Mouse (Mus musculus): Measurements from ENCODE around the gene Itch.
"Not testable (repeated sequence)": the region's sequence is repeated elsewhere in the genome, so short reads cannot be mapped to it uniquely, and the experiment has no call there.

Itch gene

DNA sequence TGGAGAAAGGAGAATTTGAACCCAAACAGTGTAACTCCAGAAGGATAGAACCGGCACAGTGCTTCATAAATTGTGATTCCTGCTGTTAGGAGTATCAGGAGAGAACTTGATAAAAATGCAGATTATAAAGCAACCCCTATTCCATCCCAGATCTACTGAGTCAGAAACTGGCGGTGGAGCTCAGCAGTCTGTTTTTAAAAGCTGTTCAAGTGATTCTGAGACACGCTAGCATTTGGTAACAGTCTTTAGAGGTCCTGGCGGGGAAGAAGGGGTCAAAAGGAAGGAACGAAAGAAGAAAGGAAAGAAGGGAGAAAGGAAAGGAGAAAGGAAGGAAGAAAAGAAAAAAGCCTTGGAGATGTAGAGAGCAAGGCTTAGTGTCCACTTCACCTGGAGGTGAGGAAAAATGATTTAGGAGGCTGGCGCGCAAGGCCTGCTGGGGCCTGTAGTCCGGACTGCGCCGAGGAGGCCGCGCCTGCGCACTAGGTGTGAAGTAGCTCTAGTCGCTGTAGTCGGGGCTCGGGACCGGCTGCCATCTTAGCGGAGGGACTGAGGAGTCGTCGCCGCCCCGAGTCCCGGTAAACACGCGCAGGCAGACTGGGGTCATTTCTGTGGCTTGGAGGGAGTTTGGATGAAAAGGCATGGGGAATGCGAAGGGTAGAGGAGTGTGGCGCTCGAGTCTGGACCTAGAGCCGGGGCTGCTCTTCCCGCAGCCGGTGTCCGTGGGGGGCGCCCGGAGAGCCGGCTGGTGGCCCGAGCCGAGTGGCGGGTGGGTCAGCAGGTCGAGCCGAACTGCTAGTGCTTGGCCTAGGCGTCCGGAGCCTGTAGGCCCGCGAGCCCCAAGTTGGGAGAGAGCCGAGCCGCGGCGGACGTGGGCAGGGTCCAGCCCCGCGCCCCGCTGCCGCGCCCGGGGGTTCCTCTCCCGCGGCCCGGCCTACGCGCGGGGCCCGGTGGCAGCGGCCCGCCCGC is at the start of gene Itch:
TSS of gene Itch (plus strand) at position 499 of the 966 bp plus-strand sequence.
- peak; percentile 95 for DNase-seq (ENCODE audit: low read depth, low spot score)

DNA sequence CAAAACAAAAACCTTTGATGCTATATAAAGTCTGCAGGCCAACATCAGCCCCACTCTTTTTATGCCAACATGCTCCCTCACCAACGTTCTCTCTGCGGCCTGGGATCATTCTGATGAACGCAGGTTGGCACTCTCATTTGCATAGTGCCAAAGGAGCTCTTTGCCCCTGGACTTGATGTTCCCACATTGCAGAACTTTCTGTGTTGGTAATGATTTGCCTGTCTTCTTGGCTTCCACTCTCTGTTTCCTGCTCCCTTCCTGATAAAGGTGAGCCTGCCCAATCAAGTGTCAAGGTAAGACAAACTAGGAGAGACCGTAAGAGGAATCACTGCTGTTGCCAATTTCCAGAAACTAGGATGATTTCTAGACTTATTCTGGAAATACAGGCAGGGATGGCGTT is 48.8 kb upstream of the Itch start:
- DNase-seq (ENCODE audit: low read depth, low spot score), result no peak

DNA sequence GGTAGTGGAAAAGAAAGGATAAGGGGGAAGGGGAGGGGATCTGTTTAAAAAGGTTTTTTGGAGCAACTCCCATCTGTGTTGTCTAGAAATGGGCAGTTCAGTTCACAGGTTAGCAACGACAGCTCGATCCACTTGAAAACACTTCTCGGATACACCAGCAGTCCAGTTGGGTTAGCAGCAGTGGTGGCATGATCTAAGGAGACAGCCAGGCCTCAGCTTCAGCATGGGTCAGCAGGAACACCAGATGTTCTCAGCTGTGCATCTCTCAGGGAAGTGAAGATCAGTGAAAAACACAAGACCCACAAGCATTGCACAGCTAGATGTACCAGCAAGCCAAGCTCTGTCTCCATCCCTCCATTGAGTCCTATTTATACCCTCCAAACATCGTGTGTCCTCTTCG is 47.0 kb upstream of the Itch start:
- no peak for DNase-seq (ENCODE audit: low read depth, low spot score)

DNA sequence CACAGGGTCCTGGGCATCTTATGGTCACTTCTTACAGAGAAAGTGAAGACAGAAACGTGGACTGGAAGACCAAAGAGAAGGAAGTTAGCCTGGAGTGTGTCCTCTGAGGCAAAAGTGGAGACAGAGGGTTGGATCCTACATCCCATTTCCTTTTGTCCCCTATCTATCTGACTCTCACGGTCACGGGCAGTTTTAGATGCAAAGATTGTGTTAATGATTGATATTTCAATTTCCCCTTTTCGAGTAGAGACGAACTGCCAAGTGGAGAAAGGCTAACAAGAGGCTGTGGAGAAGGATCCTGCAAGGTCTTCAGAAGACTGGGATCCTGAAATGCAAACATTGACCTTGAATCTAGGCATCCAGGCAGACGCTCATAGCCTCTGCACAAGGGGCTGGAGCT is 45.0 kb upstream of the Itch start:
- no peak for DNase-seq (ENCODE audit: low read depth, low spot score)

DNA sequence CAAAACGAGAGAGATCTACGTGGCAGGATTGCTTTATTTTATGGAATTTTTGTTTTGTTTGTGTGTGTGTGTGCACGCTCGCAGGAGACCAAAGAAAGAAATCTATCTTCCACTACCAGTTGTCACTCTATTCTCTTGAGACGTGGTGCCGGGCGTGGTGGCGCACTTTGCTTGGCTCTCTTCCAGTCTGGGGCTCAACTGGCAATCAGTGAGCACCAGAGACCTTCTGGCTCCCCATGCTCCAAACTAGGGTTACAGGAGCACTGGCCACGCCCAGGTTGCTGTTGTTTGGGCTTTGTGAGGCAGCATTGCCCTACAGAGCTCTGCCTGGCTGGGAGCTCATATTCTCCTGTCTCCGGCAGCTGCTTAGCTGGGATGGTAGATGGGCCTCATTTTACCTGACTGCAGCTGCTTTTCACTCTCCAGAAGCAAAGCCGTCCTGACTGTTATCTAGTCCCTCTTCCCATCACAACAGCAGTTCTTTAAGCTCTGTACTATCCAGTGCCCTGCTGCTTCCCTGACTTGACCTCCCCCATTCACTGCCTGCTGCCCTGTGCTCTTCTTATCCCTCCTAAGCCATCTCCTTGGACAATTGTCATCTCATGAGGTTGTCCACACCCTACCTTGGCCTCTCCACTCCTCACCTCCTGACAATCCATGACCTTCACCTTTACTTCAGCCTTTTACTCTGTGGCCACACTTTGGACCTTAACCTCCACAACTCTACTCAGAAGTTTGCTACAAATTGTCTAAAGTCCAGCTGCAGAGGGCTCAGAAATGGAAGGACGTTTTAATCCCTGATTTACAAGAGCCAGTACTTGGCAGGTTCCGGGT is 42.2 kb upstream of the Itch start:
- DNase-seq (ENCODE audit: low read depth, low spot score), result no peak

DNA sequence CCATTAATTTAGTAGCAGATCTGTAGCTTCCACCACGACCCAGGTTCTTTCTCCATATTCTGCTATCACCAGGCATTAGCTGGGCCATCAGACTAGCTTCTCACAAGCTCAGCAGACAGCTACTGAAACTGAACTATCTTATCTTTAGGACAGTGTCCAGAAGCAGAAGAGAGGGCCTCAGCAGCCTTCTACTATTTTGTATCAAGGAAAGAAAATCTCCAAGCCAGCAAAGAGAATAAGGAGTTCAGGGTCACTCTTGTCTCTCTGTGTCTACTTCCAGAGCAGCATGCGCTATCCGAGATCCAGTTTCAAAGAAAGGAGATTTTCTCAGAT is 41.6 kb upstream of the Itch start:
- DNase-seq (ENCODE audit: low read depth, low spot score), result no peak

DNA sequence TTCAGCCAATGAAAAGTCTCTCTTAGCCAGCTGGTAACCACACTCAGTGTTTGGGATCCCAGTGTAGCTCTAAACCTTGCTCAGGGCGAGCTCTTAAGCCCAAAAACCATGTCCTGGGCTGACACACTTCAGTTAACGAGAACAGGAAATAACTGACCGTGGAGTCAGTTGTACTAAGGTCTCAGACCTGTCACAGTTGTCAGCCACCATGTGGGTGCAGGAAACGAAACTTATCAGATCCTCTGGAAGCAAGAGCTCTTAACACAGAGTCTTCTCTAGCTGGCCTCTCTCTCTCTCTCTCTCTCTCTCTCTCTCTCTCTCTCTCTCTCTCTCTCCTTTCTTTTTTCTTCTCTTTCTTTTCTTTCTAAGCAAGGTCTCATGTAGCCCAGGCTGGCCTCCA is 39.9 kb upstream of the Itch start:
- DNase-seq (ENCODE audit: low read depth, low spot score), result no peak

DNA sequence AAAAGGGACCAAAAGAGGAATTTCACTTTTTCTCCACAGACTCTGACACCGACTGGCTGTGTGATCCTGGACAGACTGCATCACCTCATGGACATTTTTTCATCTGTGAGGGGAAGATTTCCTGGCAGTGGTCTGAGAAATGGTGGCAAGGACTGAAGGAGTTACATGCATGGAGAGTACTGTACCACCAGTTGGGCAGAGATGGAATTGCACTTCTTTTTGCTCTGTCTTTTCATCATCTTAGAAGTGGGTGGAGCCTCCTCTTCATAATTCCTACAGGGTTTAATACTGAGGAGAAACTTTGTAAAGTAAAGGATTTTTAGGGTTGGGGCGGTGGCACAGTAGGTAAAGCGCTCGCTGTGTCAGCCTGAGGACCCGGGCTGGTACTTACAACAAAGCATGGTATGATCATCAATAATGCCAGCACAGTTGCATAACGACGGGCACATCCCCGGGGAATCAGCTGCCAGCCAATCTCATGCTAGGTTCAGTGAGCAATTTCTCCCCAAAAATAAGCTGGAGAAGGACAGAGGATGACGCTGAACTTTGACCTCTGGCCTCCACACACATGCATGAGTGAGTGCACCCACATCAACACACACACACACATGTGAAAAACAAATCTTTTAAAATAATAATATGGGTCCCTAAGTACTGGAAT is 34.5 kb upstream of the Itch start:
- DNase-seq (ENCODE audit: low read depth, low spot score), result no peak

DNA sequence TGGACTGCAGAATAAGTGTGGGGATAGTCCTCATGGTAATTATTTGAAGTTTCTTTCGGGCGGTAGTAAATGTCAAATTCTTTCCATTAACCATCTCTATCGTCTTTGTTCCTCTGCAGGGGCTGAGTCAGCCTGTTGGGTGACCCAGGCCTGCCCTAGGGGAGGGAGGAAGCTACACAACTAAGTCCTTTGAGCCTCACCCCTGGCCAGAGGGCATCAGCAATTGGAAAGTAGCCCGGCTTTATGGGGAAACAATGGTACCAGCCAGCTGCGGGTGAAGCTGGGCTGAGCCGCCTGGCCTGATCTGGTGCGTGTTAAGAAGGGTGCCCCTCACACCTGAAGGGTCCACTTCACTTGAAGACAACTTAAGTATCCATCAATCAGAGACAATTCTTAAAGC is 33.9 kb upstream of the Itch start:
- DNase-seq (ENCODE audit: low read depth, low spot score), result no peak

DNA sequence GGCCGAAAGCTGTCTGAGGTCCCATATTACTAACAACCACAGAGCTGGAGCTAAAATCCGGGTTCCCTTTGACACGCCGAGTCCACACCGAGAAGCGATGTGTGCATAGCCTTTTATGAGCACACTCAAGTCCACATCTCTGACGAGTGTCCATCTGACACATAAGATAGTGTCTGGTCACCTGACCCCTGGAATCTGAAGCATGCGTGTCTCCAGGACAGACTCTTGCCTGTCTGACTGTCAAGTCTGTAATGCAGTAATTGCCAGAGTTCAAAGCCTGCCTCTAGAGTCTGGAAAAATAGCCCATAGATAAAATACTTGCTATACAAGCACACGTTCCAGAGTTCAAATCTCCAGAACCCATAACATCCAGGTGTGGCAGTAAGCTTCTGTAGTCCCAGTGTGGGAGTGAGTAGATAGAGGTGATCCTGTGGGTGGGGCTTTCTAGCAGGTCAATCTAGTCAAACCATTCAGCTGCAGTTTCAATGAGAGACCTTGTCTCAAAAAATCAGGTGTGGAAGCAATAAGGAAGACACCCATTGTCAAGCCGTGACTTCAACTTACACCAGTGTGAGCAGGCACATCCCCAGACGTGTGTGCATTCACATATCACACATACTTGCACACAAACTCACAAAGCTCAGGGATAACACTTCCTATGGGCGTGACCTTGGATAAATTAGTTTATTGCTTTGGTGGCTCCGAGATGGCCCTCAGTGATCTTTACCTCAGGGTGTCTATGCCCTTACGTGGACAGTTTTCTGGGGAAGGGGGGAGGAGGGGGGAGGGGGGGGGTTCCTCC is 33.1 kb upstream of the Itch start:
- no peak for DNase-seq (ENCODE audit: low read depth, low spot score)

DNA sequence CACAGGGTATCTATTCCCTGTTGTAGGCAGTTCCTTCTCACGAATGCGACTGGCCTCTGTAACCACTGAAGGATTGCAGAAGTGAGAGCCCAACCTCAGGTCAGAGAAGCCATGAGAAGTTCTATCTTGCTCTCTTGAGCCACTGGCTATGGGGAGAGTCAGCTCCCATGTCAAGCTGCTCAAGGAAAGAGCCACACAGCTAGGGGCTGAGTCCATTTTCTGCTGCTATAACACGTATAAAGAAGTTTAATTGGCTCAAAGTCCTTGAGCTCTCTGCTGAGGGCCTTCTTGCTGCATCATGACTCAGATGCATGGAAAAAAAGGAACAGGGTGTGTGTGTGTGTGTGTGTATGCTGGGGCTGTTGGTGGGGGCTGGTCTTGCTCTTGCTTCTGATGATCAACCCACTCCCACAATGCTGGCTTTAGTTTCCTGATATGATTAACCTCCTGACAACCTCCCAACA is 32.5 kb upstream of the Itch start:
- DNase-seq (ENCODE audit: low read depth, low spot score), result no peak

DNA sequence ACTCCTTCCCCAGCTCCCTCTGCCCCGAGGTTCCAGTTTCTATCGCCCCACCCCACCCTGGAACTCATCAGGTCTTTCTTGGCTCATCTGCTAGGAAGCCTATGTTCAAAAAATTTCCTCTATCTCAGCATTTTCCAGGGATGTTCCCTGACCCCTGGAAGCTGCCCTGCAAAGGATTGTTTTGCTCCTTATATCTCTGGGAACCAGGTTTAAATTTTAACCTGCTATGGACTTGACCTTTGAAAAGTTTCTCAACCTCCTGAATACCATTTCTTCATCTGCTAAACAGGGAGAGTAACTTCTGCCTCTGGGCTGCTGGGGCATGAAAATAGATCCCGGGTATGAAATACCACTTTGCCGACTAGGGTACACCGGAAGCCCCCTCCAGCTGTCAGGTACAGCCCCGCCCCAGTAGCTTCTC is 31.5 kb upstream of the Itch start:
- DNase-seq (ENCODE audit: low read depth, low spot score), result no peak

DNA sequence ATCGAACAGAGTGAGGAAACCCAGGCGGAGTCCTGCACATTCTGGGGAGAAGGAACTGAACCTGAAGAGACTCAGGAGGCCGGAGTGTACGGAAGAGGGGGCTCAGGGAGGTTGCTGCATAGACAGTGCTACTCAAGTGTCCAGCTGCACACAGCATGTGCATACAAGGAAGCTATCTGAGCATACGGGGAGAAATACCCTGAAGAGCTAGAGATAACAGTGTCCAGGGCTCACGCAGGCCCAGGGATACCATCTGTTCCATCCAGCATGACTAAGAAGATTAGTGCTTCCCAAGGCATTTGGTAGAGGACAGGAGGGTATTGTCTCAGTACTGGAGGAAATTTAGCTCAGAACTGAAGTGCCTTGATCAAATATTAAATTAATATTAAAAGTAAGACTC is 29.7 kb upstream of the Itch start:
- DNase-seq (ENCODE audit: low read depth, low spot score), result no peak

DNA sequence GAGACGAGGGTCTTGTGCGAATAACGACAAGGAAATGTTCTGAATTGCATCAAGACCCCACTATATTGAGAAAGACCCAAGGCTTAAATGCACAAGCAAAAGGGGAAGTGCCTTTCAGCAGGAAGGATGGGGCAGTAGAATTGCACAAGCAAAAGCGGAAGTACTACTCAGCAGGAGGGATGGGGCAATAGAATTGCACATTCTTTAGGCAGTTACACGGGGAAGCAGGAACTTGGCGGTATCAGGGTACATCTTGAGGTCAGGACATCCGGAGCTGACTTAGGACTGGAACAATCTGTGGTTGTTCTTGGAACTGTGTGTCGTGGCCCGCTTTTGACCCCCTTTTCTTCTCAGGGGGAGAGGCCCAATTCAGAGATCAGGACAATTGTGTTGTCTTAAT is 26.0 kb upstream of the Itch start:
- not testable (repeated sequence) for DNase-seq (ENCODE audit: low read depth, low spot score)

DNA sequence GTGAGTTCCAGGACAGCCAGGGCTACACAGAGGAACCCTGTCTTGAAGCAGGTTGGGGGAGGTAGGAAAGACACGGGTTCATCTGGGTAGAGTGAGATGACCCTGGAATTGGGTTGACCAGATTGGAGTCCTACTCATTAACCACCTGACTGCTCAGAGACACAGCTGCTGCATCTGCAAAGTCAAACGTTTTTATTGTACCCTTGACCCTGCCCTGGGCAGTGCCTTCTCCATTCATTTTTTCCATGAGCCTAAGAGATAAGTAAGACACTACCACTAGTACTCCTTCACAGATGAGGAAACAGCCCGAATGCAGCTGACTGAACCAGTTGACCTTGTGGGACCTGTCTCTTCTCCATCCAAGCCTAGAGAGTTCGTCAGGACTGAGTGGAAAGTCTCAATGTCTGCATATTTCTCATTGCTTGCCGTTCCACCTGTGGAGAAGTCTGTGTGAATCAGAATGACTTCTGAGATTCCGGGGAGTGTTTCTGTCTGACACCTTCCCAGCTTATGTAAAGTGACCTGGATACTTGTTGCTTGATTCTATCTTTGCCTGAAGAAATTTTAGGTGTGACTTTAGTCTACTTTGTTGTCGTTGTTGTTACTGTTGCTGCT is 18.0 kb upstream of the Itch start:
- DNase-seq (ENCODE audit: low read depth, low spot score), result no peak

DNA sequence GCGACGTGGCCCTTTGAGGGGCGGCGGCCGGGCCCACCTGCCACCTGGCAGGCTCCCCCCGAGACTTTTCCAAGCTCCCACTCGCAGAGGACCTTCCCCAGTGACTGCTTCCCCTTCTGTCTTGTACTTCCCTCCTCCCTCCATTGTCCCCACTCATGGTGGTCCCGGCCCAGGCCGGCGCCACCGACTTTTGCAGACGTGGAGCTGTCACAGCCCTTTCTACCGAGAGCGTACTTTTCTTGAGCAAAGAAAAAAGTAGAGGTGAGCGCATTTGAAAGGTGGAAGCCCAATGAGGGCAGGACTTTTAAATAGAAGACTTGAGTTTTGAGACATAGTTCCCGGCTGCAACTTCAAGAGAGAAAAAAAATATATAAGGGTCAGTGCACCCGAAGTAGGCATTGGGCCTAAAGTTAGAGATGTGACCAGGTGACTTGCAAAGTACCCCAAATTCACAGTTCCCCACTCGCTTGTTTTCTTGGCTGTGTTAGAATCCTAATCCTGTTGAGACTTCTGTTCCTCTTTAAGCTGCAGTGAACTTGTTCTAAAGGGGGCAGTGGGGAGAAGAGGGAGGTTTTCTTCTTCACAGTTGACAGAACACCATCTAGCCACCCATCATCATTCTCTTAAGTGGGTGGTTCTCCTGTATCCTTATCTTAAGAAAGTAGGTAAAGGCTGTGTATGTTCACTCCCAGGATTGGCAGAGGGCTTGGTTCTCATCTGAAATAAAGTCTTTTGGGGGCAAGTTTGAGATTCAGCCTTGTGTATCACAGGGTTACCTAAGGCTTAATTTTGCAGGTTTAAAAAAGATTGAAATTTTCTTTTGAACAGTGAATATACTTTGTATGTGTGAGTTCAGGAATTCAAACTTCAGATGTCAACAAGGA is 910 bp downstream of the Itch start:
- no peak for DNase-seq (ENCODE audit: low read depth, low spot score)

DNA sequence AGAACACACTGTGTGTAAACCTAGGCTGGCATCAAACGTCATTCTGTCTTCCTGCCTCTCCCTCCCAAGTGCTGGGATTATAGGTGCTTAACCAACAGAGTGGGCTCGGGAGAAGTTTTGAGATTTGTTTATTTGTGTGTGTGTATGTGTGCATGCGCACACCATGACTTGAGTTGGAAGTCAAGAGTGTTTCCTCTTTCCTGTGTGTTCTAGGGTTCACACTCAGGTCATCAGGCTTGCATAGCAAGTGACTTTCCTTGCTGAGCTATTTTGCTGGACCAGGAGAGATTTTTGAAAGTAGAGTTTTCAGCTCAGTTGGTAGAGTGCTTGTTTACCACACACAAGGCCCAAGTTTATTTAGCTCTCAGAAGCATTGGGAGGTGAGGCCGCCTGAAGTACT is 1.8 kb downstream of the Itch start:
- no peak for DNase-seq (ENCODE audit: low read depth, low spot score)

DNA sequence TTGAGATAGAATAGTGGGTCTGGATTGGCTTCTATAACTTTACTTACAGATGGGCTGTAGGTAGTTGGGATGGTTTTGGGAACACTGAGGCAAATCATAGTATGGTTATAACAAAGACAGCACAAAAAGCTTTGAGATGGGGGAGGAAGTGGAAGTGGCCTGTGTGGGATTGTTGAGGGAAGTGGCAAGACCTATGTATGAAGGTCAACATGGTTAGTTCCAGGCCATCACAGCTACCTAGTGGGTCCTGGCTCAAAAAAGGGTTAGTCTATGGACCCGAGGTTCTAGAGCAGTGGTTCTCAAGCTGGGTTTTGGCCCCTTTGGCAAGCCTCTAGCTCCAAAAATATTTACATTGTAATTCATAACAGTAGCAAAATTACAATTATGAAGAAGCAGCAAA is 2.2 kb downstream of the Itch start:
- DNase-seq (ENCODE audit: low read depth, low spot score), result no peak

DNA sequence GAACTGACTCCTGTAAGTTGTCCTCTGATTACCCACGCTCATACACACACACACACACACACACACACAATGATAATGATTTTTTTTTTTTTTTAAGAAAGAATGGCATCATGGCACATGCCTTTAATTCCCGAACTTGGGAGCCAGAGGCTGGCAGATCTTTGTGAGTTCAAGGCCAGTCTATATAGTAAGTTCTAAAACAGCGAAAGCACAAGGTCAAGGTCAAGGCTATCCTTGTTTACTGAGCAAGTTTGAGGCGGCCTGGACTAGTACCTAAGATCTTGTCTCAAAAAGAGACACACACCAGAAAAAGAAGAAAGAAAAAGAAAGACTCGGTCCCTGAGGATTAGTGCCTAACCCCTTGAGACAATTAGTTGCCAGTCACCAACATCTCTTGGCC is 7.7 kb downstream of the Itch start:
- no peak for DNase-seq (ENCODE audit: low read depth, low spot score)

DNA sequence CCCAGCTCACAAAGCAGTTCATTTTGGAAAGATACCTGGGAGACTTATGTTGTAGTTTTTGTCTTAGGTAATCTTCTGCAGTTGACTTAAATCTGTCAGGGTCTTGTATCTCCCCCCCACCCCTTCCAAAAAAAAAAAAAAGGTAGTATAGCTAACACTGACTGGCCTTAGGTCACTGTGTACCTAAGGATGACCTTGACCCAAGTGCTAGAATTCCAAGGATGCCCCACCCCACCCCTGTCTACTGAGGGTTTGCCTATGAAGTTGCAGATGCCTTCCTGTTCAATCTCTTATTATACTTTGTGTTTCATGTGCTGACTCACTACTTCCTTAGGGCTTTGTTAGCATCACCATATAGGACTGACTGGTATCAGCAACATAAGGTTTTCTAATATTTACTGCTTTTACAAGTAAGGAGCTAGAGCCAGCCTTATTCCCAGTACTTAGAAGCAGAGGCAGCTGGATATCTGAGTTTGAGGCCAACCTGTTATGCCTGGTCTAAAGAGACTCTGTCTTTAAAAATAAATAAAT is 8.8 kb downstream of the Itch start:
- DNase-seq (ENCODE audit: low read depth, low spot score), result no peak
